Mouse (Mus musculus): ENCODE results near the gene Igfals. TPM values are rescaled to one million over a fixed set of nuclear protein-coding genes. Genes with fewer than 3 reads are reported as not detected.

Gene Igfals
- polyA plus RNA-seq, 1 experiment from 2014 or later = 0.24 TPM

DNA sequence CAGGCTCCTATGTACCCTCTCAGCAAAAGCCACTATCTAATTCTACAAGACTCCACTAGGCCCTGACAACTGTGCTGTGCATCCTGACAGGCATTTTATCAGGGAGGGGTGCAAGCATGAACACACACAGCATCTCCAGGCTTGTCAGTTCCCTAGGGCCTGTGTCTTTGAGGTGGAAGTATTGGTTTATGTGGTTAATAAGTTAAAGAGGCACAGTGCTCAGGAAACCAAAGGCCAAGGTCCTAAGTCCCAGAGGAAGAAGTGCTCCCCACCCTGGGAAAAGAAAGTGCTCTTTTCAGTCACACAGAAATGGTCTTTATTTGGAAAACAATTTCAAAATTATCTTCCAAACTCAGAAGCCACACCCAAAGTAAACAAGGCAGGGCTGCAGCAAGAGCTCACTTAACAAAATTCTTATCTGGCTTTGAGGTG is 17.2 kb upstream of the Igfals start:
- peak overlapping the region; percentile 68 for H3K27ac ChIP-seq (ENCODE audit: poor library complexity, severe bottlenecking)
- H3K4me3 ChIP-seq = peak overlapping the region; percentile 46
- H3K4me2 ChIP-seq = peak overlapping the region; percentile 76
- peaks cover 8% of the 10 kb centered on the region for H3K36me3 ChIP-seq
- no peaks in the 10 kb centered on the region for H3K9me3 ChIP-seq (replicated peaks)
- ATAC-seq (ENCODE audit: insufficient number of reproducible peaks, low FRiP score) = no peak
- H3K27me3 ChIP-seq (replicated peaks) = peaks cover 14% of the 10 kb centered on the region
- peak overlapping the region; percentile 52 for H3K9ac ChIP-seq
- peaks cover 23% of the 10 kb centered on the region for H3K4me1 ChIP-seq (replicated peaks)

DNA sequence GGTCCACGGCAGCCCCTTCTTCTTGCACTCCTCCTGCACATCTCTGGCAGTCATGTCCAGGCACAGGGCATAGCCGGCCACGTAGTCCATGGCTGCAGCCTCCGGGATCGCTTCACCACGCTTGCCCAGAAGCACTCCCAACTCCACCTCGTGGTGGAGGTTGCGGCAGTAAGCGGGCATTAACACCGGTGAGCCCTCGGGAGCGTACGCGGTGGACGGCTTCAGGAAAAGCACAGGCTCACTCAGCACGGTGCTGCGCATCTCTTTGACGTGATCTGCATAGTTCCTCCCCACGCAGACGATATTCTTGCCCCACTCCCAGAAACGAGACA is 16.1 kb upstream of the Igfals start:
- WGBS = under 1% methylated on average over 21 of the region's 21 CpGs
- Histone ChIP-seq H3K4me1 (replicated peaks) (peaks cover 17% of the 10 kb centered on the region), H3K27ac (ENCODE audit: poor library complexity, severe bottlenecking) (peak overlapping the region; percentile 98), H3K9ac (peak overlapping the region; percentile 91), H3K36me3 (peaks cover 12% of the 10 kb centered on the region), H3K4me2 (peak overlapping the region; percentile 94), H3K9me3 (replicated peaks) (no peaks in the 10 kb centered on the region), H3K27me3 (replicated peaks) (peaks cover 9% of the 10 kb centered on the region; the same call in 1 of the 2 replicates), H3K4me3 (peak overlapping the region; percentile 81)
- ATAC-seq (ENCODE audit: insufficient number of reproducible peaks, low FRiP score) = peak; percentile 63; the same call in 1 of the 2 replicates

DNA sequence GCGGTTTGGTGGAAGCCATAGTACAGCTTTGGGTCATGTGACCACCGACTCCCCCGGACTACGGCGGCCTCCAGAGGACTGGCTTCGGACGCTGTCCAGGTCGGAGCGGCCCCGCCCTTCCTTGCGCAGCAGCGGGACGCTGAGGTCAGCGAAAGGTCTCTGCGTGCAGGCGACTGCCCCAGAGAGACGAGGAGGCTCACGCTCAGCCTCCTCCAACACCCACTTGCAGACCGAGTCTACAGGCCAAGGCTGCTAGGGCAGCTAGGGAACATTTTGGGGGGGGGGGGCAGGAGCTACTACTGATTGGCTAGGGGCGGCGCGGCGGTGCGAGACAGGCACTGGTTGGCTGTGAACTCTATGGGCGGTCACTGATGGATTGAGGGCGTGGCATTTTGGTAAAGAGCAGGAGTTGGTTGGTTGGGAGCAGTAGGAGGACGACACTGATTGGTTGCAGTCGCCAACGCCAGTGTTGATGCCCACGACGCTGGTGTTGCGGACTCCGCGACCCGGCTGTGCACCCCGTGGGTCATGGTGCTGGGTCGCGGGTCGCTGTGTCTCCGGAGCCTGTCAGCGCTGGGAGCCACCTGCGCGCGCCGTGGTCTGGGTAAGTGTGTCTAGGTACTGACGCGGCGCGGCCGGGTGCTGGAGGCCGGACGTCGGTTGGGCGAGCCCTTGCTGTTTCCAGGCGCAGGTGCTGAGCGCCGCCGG is 15.6 kb upstream of the Igfals start, which contains the start of gene Fahd1:
Gene Fahd1 (minus strand): TSS at position 300 of the 708 bp plus-strand sequence.
- Histone ChIP-seq H3K36me3 (peaks cover 12% of the 10 kb centered on the region), H3K4me3 (peak within 1 kb of the TSS; percentile 81), H3K9me3 (replicated peaks) (no peaks in the 10 kb centered on the region), H3K4me1 (replicated peaks) (peaks cover 15% of the 10 kb centered on the region), H3K27ac (ENCODE audit: poor library complexity, severe bottlenecking) (peak within 1 kb of the TSS; percentile 98), H3K9ac (peak within 1 kb of the TSS; percentile 91), H3K27me3 (replicated peaks) (peaks cover 9% of the 10 kb centered on the region; the same call in 1 of the 2 replicates), H3K4me2 (peak within 1 kb of the TSS; percentile 94)
- WGBS = under 1% methylated on average over 58 of the region's 58 CpGs
- peak; percentile 99 for ATAC-seq (ENCODE audit: insufficient number of reproducible peaks, low FRiP score)

DNA sequence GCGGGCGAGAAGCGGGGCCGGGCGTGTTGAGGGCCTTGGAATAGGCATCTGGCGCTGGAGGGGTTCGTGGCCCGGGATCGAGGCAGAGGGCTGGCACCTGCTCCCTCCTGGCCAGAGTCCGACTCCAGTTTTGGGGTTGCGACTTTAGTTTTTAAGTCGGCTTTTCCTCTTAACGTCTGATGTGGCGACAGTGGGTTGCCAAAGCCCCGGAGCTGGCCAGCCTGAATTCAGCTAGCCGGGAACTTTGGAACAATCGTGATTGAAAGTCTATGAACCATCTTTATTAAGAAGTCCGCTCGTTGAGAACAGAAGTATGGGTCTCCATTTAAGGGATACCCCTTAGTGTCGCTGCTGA is 15.0 kb upstream of the Igfals start:
- WGBS = 3% methylated on average over 20 of the region's 20 CpGs
- H3K27ac ChIP-seq (ENCODE audit: poor library complexity, severe bottlenecking) = peak overlapping the region; percentile 32; the same call in 1 of the 2 replicates

DNA sequence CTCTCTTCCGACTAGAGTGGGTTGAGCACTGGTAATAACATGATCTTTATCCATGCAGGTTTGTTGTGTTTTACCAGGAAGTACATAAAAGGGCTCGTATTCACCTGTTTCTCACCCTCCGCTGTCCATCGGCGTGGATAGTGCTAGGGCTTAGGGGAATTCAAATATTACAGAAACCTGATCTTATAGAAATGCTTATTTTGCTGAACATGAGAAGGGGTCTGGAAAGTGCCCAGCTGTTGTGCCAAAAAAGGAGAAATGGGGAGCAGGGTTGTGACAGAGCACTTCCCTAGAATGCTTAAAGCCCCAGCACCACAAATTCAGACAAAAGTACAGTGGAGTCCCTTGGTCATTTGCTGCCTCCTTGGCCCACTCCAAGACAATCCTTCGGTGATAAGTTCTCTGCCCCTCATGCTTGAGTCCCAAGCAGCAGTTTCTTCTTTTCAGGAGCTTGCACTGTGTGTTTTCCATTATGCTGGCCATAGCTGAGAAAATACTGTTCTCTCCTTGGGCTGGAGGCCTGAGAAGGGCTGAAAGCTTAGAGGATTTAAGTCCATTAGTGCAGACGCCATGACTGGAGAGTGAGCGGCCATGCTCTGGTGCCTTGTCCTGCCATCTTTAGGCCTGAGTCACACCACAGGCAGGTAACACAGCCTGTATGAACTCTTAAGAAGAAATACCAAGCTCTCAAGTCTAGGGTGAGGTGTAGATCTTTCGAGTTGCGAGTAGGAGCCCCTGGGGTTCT is 14.2 kb upstream of the Igfals start:
- Histone ChIP-seq H3K9ac (peak overlapping the region; percentile 91; the same call in 1 of the 2 replicates), H3K27ac (ENCODE audit: poor library complexity, severe bottlenecking) (no peak overlapping the region), H3K4me1 (replicated peaks) (peaks cover 15% of the 10 kb centered on the region), H3K4me2 (peak overlapping the region; percentile 94), H3K9me3 (replicated peaks) (no peaks in the 10 kb centered on the region), H3K36me3 (peaks cover 22% of the 10 kb centered on the region), H3K4me3 (peak overlapping the region; percentile 81), H3K27me3 (replicated peaks) (peaks cover 9% of the 10 kb centered on the region; the same call in 1 of the 2 replicates)
- ATAC-seq (ENCODE audit: insufficient number of reproducible peaks, low FRiP score) = no peak
- WGBS = 79% methylated on average over 10 of the region's 10 CpGs

More for the DNA sequence above, 15.0 kb upstream of the Igfals start:
- ATAC-seq (ENCODE audit: insufficient number of reproducible peaks, low FRiP score) = no peak
- Histone ChIP-seq H3K36me3 (peaks cover 14% of the 10 kb centered on the region), H3K4me2 (peak overlapping the region; percentile 94), H3K27me3 (replicated peaks) (peaks cover 9% of the 10 kb centered on the region; the same call in 1 of the 2 replicates), H3K9ac (peak overlapping the region; percentile 91), H3K9me3 (replicated peaks) (no peaks in the 10 kb centered on the region), H3K4me3 (peak overlapping the region; percentile 81), H3K4me1 (replicated peaks) (peaks cover 15% of the 10 kb centered on the region)

DNA sequence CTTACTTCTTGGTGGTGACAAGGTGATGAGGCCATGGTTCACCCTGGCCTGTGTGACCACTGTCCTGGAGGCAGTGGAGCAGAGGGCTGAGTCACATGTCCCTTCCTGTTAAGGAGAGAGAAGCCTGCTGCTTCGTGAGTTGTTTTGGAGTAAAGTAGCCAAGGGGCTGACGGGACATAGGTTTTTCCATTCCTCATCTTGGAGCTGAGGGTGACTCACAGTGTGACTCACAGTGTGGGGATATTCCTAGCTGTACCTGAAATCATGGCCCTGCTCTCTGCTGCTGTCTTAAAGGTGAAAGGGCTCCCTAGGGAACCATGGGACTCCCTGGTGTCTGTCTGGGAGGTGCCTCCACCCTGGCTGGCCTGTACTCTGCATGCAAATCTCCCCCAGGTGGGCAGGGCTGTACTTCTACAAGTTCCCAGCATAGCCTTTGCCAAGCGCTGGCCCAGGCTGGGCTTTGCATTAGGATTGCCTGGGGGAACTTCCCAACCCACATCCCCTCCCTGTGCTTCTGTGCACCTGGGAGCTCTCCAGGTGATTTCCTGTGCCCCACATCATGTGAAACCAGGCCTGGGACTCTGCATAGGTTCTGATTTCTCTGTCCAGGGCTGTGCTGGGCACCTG is 9.8 kb upstream of the Igfals start:
- Histone ChIP-seq H3K27ac (ENCODE audit: poor library complexity, severe bottlenecking) (no peak overlapping the region), H3K9me3 (replicated peaks) (no peaks in the 10 kb centered on the region), H3K4me1 (replicated peaks) (peaks cover 9% of the 10 kb centered on the region), H3K27me3 (replicated peaks) (peaks cover 9% of the 10 kb centered on the region; the same call in 1 of the 2 replicates), H3K36me3 (peaks cover 49% of the 10 kb centered on the region), H3K9ac (no peak overlapping the region), H3K4me3 (no peak overlapping the region), H3K4me2 (no peak overlapping the region)
- 64% methylated on average over 3 of the region's 3 CpGs for WGBS
- no peak for ATAC-seq (ENCODE audit: insufficient number of reproducible peaks, low FRiP score)

DNA sequence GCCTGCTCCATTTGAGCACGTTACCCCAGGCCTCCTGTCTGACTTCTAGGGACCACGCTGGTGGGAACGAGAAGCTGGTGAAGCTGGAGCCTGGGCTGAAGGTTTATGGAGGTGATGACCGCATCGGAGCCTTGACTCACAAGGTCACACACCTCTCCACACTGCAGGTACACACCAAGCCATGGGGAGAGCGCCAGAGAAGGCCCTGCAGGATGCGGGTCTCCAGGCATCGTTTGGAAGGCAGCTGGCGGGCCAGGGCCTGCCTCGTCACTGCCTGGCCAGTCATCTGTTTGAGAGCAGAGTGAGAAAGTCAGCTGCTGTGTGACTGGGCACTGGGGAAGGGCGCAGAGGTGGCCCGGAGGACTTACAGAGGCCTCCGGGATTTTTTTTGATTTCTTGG is 9.2 kb upstream of the Igfals start:
- Histone ChIP-seq H3K27ac (ENCODE audit: poor library complexity, severe bottlenecking) (no peak overlapping the region), H3K9me3 (replicated peaks) (no peaks in the 10 kb centered on the region), H3K4me1 (replicated peaks) (peaks cover 2% of the 10 kb centered on the region; the same call in 1 of the 2 replicates), H3K4me2 (no peak overlapping the region), H3K27me3 (replicated peaks) (peaks cover 3% of the 10 kb centered on the region; the same call in 1 of the 2 replicates), H3K9ac (no peak overlapping the region), H3K36me3 (peaks cover 55% of the 10 kb centered on the region), H3K4me3 (no peak overlapping the region)
- 88% methylated on average over 13 of the region's 13 CpGs for WGBS
- ATAC-seq (ENCODE audit: insufficient number of reproducible peaks, low FRiP score) = no peak

DNA sequence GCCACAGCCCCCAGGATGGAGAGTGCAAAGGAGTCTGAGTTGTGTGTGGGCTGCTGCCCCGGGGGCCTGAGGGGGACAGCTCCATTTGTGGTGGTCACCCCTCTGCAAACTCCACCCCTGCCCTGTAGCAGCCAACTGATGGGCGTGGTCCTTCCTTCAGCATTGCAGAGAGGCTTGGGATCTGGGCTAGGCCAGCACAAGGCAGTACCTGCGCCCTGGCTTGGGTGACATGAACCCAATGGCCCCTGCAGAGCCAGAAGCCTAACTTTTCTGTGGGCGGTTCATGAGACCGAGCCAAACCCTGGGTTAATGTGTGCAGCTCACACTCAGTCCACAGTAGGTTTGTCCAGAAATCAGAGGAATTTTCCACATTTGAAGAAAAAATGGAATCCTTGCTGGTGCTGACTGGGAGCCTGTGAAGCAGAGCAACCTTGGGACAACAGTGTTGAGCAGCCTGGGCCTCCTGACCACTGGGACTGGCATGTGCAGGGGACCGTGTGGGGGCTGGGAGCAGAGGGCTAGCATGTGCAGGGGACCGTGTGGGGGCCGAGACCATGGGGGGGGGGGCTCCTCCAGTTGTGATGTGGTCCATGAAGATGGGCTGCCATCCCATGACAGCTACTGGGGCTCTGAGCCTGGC is 7.8 kb upstream of the Igfals start:
- H3K27me3 ChIP-seq (replicated peaks) = no peaks in the 10 kb centered on the region
- H3K4me2 ChIP-seq = no peak overlapping the region
- no peaks in the 10 kb centered on the region for H3K9me3 ChIP-seq (replicated peaks)
- no peak overlapping the region for H3K4me3 ChIP-seq
- no peak overlapping the region for H3K9ac ChIP-seq
- no peak for ATAC-seq (ENCODE audit: insufficient number of reproducible peaks, low FRiP score)
- H3K27ac ChIP-seq (ENCODE audit: poor library complexity, severe bottlenecking) = no peak overlapping the region
- peaks cover 64% of the 10 kb centered on the region for H3K36me3 ChIP-seq
- H3K4me1 ChIP-seq (replicated peaks) = no peaks in the 10 kb centered on the region
- 79% methylated on average over 8 of the region's 8 CpGs for WGBS

DNA sequence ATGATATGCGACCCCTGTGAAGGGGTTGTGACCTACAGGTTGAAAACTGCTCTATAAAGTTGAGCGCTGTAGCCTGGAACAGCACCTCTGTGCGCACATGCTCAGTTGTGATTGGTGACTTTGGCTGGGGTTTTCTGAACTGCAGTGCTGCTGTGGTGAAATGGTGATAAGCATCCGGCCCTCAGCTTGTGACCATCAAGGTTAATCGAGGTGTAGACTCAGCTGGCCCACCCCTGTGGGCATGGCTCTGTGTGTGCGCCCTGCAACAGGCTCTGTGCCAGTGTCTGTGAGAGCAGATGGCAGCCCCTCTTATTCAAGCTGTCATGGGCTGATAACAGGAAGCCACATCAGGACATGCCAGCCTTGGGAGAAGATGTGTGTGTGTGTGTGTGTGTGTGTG is 6.8 kb upstream of the Igfals start:
- Histone ChIP-seq H3K4me3 (no peak overlapping the region), H3K36me3 (peaks cover 62% of the 10 kb centered on the region), H3K27me3 (replicated peaks) (no peaks in the 10 kb centered on the region), H3K9ac (no peak overlapping the region), H3K4me1 (replicated peaks) (no peaks in the 10 kb centered on the region), H3K27ac (ENCODE audit: poor library complexity, severe bottlenecking) (no peak overlapping the region), H3K9me3 (replicated peaks) (no peaks in the 10 kb centered on the region), H3K4me2 (no peak overlapping the region)
- 82% methylated on average over 6 of the region's 6 CpGs for WGBS
- no peak for ATAC-seq (ENCODE audit: insufficient number of reproducible peaks, low FRiP score)

DNA sequence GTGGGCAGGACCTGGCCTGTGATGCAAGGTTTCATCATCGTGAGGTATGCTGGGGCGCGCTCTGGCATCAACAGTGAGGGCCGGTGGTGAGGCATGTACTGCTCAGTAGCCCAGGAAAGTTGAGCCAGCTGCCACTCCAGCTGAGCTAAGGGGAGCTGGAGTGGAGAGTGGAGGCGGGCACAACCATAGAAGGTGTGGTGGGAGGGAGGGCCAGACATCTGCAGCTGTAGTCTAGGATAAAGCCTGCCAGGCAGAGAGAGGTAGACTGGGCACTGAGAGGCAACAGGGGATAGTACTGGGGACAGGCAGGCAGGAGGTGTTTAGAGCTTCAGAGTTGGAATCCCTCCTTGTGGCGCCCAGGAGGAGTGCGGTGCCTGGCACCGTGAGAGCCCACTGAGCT is 5.7 kb upstream of the Igfals start:
- 84% methylated on average over 8 of the region's 8 CpGs for WGBS
- no peaks in the 10 kb centered on the region for H3K9me3 ChIP-seq (replicated peaks)
- H3K27ac ChIP-seq (ENCODE audit: poor library complexity, severe bottlenecking) = no peak overlapping the region
- no peak overlapping the region for H3K9ac ChIP-seq
- peaks cover 64% of the 10 kb centered on the region for H3K36me3 ChIP-seq
- ATAC-seq (ENCODE audit: insufficient number of reproducible peaks, low FRiP score) = no peak
- no peaks in the 10 kb centered on the region for H3K27me3 ChIP-seq (replicated peaks)
- no peak overlapping the region for H3K4me2 ChIP-seq
- H3K4me1 ChIP-seq (replicated peaks) = no peaks in the 10 kb centered on the region
- H3K4me3 ChIP-seq = no peak overlapping the region

DNA sequence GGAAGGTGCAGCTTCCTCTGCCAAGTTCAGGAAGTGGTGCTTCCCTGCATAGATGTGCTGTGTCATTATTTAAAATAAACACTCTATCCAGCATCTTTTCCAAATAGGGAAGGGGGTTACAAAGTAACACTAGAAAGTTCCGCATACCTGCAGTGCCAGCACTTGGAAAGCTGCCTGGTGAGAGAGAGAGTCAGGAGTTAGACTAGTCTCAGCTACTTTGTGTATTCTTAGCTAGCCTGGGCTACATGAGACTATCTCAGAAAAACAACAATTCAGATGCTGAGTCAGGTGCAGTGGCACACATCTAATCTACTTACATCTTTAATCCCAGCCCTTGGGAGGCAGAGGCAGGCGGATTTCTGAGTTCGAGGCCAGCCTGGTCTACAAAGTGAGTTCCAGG is 4.0 kb upstream of the Igfals start:
- no peaks in the 10 kb centered on the region for H3K27me3 ChIP-seq (replicated peaks)
- no peaks in the 10 kb centered on the region for H3K4me1 ChIP-seq (replicated peaks)
- H3K9me3 ChIP-seq (replicated peaks) = no peaks in the 10 kb centered on the region
- ATAC-seq (ENCODE audit: insufficient number of reproducible peaks, low FRiP score) = no peak
- peaks cover 52% of the 10 kb centered on the region for H3K36me3 ChIP-seq
- H3K9ac ChIP-seq = no peak overlapping the region
- 88% methylated on average over 3 of the region's 3 CpGs for WGBS
- no peak overlapping the region for H3K27ac ChIP-seq (ENCODE audit: poor library complexity, severe bottlenecking)
- no peak overlapping the region for H3K4me2 ChIP-seq
- no peak overlapping the region for H3K4me3 ChIP-seq
